Mouse (Mus musculus) intestine, embryonic 16.5 days (tissue): Measurements from ENCODE around the gene Gm28053. TPM values are rescaled to one million over a fixed set of nuclear protein-coding genes. Genes with fewer than 3 reads are reported as not detected.

Experiments
- ATAC-seq: fragments of 200-750 bp; cut with Nextera tagmentation; 2 replicates; pipeline ENCODE4 v1.8.0; 2017; ENCODE audit warnings: moderate TSS enrichment, moderate library complexity
- H3K27ac ChIP-seq: fragments of 300-500 bp; sonication (generic); 2 replicates; pipeline ENCODE4 v1.5.1; 2014; ENCODE audit warnings: mild to moderate bottlenecking, low read length
- H3K27me3 ChIP-seq: fragments of 300-500 bp; sonication (generic); replicated peaks from 2 replicates; pipeline ENCODE4 v1.6.1; 2014; ENCODE audit warnings: low read length, control low read depth, mixed read lengths; ENCODE audit not compliant: control insufficient read depth, insufficient read depth
- H3K36me3 ChIP-seq: fragments of 300-500 bp; sonication (generic); 2 replicates; pipeline ENCODE4 v1.6.1; 2014; ENCODE audit warnings: low read length, control low read depth; ENCODE audit not compliant: control insufficient read depth, insufficient read depth
- H3K4me1 ChIP-seq: fragments of 300-500 bp; sonication (generic); 2 replicates; pipeline ENCODE4 v1.6.1; 2014; ENCODE audit warnings: low read length, control low read depth, mixed read lengths; ENCODE audit not compliant: control insufficient read depth, insufficient read depth
- H3K4me2 ChIP-seq: fragments of 300-500 bp; sonication (generic); 2 replicates; pipeline ENCODE4 v1.6.1; 2014; ENCODE audit warnings: low read depth, low read length, control low read depth
- H3K4me3 ChIP-seq: fragments of 300-500 bp; sonication (generic); 2 replicates; pipeline ENCODE4 v1.5.1; 2014; ENCODE audit warnings: mild to moderate bottlenecking, low read length
- H3K9ac ChIP-seq: fragments of 300-500 bp; sonication (generic); 2 replicates; pipeline ENCODE4 v1.6.1; 2014; ENCODE audit warnings: low read depth, low read length
- H3K9me3 ChIP-seq: fragments of 300-500 bp; sonication (generic); 2 replicates; pipeline ENCODE4 v1.6.1; 2016; ENCODE audit warnings: low read length, control low read depth; ENCODE audit not compliant: control insufficient read depth
- WGBS: fragments of 180-500 bp; shearing (Covaris S2); extraction: QIAGEN DNeasy Blood & Tissue Kit; methylation state at CpG from one replicate; pipeline ENCODE4 v1.1.7; 2014; 5-methylcytosine and 5-hydroxymethylcytosine counted together
- polyA plus RNA-seq: library from polyadenylated mRNA; unstranded; fragments of >200 nt; fragmentation: Nextera tagmentation; extraction: Ambion mirVana; gene quantifications from 2 replicates; pipeline ENCODE4 v1.2.1, GENCODE M21; 2015

Gm28053 gene
- polyA plus RNA-seq, 1 experiment from 2014 or later = 9.2 TPM

DNA sequence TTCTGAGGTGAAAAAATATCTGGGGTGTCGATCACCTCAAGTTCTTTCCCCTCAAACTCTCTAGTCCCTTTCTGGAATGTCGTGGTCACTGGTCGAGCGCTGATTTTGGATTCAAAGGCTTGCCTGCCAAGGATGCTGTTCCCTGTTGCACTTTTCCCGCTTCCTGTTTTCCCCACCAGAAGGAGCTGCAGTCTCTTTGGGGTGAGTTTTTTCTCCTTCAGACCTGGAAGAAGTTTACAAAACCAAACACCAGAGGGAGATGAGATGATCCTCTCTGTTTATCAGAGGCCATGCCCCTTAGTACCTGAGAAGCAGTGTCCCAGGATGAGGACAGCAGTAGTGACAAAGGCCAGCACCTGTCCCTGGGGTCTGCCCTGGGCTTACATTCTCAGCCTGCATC, 15.8 kb upstream of the Gm28053 start:
- Histone ChIP-seq H3K27me3 (no peaks in the 10 kb centered on the region), H3K27ac (no peak overlapping the region), H3K9ac (no peak overlapping the region), H3K36me3 (no peaks in the 10 kb centered on the region), H3K4me1 (no peaks in the 10 kb centered on the region), H3K4me2 (no peak overlapping the region), H3K9me3 (no peaks in the 10 kb centered on the region), H3K4me3 (no peak overlapping the region)
- 72% methylated on average over 5 of the region's 5 CpGs for WGBS
- ATAC-seq = no peak

DNA sequence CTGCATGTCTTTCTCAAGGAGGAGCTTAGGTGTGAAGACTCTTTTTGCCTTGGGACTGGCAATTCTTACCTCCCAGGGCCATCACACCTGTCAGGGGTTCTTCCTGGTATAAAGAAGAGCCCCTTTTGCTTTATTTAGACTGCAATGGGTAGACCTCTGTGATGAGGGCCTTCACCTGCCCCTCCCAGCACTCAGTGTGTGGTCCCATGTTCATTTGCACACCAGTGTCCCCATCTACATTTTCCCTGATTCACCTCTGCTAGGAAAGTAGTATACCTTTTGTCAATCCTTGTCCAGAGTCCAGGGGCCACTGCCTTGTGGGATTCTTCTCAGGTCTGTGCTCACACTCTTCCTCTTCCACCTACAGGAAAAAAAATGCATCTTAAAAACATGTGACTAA, 14.3 kb upstream of the Gm28053 start:
- no peak for ATAC-seq
- no peaks in the 10 kb centered on the region for H3K9me3 ChIP-seq
- H3K4me1 ChIP-seq = no peaks in the 10 kb centered on the region
- H3K4me2 ChIP-seq = no peak overlapping the region
- no peaks in the 10 kb centered on the region for H3K36me3 ChIP-seq
- no peak overlapping the region for H3K4me3 ChIP-seq
- H3K27me3 ChIP-seq = no peaks in the 10 kb centered on the region
- no peak overlapping the region for H3K27ac ChIP-seq
- no peak overlapping the region for H3K9ac ChIP-seq

- no peak for ATAC-seq
- H3K27ac ChIP-seq = 0 out of 2 replicates have a peak overlapping the region, but pooled peaks have one; percentile 8
- H3K4me3 ChIP-seq = no peak overlapping the region
- H3K4me1 ChIP-seq = no peaks in the 10 kb centered on the region
- H3K27me3 ChIP-seq = no peaks in the 10 kb centered on the region
- no peaks in the 10 kb centered on the region for H3K9me3 ChIP-seq
- H3K9ac ChIP-seq = no peak overlapping the region
- WGBS = 59% methylated on average over 3 of the region's 3 CpGs
- no peak overlapping the region for H3K4me2 ChIP-seq
- H3K36me3 ChIP-seq = no peaks in the 10 kb centered on the region
Measured at GRCm38 (mm10) chr6:48706130-48706529, 12.3 kb upstream of the Gm28053 start.

- ATAC-seq = no peak
- no peak overlapping the region for H3K27ac ChIP-seq
- peaks cover 2% of the 10 kb centered on the region for H3K4me1 ChIP-seq
- no peak overlapping the region for H3K9ac ChIP-seq
- no peak overlapping the region for H3K4me2 ChIP-seq
- WGBS = 84% methylated on average over 4 of the region's 4 CpGs
- no peaks in the 10 kb centered on the region for H3K9me3 ChIP-seq
- no peaks in the 10 kb centered on the region for H3K36me3 ChIP-seq
- H3K27me3 ChIP-seq = no peaks in the 10 kb centered on the region
- no peak overlapping the region for H3K4me3 ChIP-seq
Measured at GRCm38 (mm10) chr6:48720326-48720725, 1.9 kb downstream of the Gm28053 start.

GRCm38 (mm10) chr6:48723468-48723867, 5.1 kb downstream of the Gm28053 start:
- Histone ChIP-seq H3K9ac (no peak overlapping the region), H3K4me3 (no peak overlapping the region), H3K36me3 (no peaks in the 10 kb centered on the region), H3K9me3 (no peaks in the 10 kb centered on the region), H3K27ac (no peak overlapping the region), H3K4me1 (peaks cover 8% of the 10 kb centered on the region), H3K4me2 (no peak overlapping the region), H3K27me3 (no peaks in the 10 kb centered on the region)
- ATAC-seq = no peak
- WGBS = 73% methylated on average over 8 of the region's 8 CpGs

GRCm38 (mm10) chr6:48725476-48725875, 7.1 kb downstream of the Gm28053 start:
- no peak overlapping the region for H3K27ac ChIP-seq

DNA sequence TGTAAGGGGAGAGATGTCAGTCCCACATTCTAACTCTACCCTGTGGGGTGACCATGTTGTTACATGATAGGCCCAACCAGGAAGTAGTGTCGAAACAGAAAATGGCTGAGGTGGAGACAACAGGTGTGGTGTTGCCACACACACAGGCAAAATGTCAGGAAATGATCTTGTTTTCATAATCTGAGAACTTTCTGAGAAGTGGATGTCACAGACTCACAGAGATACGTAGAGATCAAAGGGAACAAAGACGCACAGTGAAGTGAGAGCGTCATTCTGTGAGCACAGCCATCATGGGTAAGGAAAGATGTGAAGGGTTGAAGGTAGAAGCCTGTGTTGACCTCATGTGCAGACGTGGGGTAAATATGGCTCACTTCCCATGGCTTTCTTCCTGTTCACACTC, 9.4 kb downstream of the Gm28053 start:
- peaks cover 8% of the 10 kb centered on the region for H3K4me1 ChIP-seq
- H3K27ac ChIP-seq = no peak overlapping the region
- no peaks in the 10 kb centered on the region for H3K27me3 ChIP-seq
- no peak overlapping the region for H3K9ac ChIP-seq
- 91% methylated on average over 5 of the region's 5 CpGs for WGBS
- no peaks in the 10 kb centered on the region for H3K36me3 ChIP-seq
- no peak overlapping the region for H3K4me2 ChIP-seq
- no peak for ATAC-seq
- H3K4me3 ChIP-seq = no peak overlapping the region
- H3K9me3 ChIP-seq = no peaks in the 10 kb centered on the region

More at GRCm38 (mm10) chr6:48725476-48725875, 7.1 kb downstream of the Gm28053 start:
- Histone ChIP-seq H3K4me1 (peaks cover 8% of the 10 kb centered on the region), H3K27me3 (no peaks in the 10 kb centered on the region), H3K9me3 (no peaks in the 10 kb centered on the region), H3K36me3 (no peaks in the 10 kb centered on the region), H3K4me2 (no peak overlapping the region), H3K9ac (no peak overlapping the region), H3K4me3 (no peak overlapping the region)
- ATAC-seq = peak; percentile 78
- WGBS = 0% methylated on average over 1 of the region's 1 CpGs

- H3K27me3 ChIP-seq = no peaks in the 10 kb centered on the region
- H3K36me3 ChIP-seq = no peaks in the 10 kb centered on the region
- no peak overlapping the region for H3K27ac ChIP-seq
- no peak overlapping the region for H3K9ac ChIP-seq
- no peak for ATAC-seq
- WGBS = 31% methylated on average over 8 of the region's 8 CpGs
- no peaks in the 10 kb centered on the region for H3K9me3 ChIP-seq
- no peak overlapping the region for H3K4me3 ChIP-seq
- H3K4me2 ChIP-seq = no peak overlapping the region
- H3K4me1 ChIP-seq = no peaks in the 10 kb centered on the region
Measured at GRCm38 (mm10) chr6:48732864-48733304, 14.5 kb downstream of the Gm28053 start.

DNA sequence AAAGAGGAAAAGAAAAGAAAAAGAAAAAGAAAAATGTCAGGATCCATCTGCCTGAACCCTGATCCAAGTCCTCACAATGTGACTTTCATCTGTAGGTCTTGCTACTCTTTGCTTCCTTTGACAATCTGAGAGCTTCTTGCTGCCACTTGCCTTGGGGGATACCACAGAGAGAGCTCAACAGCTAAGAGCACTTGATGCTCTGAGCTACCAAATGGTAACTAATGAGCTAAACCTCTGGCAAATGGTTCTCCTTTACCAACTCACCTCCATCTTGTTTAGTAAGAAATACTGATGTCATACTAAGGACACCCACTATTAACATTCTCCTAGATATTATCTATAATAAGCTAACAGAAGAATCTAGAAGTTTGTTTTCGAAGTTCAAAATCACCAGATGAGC, 15.3 kb downstream of the Gm28053 start:
- Histone ChIP-seq H3K4me2 (no peak overlapping the region), H3K27ac (no peak overlapping the region), H3K4me1 (no peaks in the 10 kb centered on the region), H3K4me3 (no peak overlapping the region), H3K36me3 (no peaks in the 10 kb centered on the region), H3K9ac (no peak overlapping the region), H3K27me3 (no peaks in the 10 kb centered on the region), H3K9me3 (no peaks in the 10 kb centered on the region)
- 78% methylated on average over 1 of the region's 1 CpGs for WGBS
- ATAC-seq = no peak

GRCm38 (mm10) chr6:48737053-48737452, 18.6 kb downstream of the Gm28053 start:
- WGBS = 76% methylated on average over 2 of the region's 2 CpGs
- Histone ChIP-seq H3K27me3 (no peaks in the 10 kb centered on the region), H3K4me3 (no peak overlapping the region), H3K4me2 (no peak overlapping the region), H3K9ac (no peak overlapping the region), H3K27ac (no peak overlapping the region), H3K9me3 (no peaks in the 10 kb centered on the region), H3K4me1 (peaks cover 2% of the 10 kb centered on the region), H3K36me3 (no peaks in the 10 kb centered on the region)
- no peak for ATAC-seq
